9 mouse cellular contexts compared by ENCODE assay signal in the genomic region with DNA sequence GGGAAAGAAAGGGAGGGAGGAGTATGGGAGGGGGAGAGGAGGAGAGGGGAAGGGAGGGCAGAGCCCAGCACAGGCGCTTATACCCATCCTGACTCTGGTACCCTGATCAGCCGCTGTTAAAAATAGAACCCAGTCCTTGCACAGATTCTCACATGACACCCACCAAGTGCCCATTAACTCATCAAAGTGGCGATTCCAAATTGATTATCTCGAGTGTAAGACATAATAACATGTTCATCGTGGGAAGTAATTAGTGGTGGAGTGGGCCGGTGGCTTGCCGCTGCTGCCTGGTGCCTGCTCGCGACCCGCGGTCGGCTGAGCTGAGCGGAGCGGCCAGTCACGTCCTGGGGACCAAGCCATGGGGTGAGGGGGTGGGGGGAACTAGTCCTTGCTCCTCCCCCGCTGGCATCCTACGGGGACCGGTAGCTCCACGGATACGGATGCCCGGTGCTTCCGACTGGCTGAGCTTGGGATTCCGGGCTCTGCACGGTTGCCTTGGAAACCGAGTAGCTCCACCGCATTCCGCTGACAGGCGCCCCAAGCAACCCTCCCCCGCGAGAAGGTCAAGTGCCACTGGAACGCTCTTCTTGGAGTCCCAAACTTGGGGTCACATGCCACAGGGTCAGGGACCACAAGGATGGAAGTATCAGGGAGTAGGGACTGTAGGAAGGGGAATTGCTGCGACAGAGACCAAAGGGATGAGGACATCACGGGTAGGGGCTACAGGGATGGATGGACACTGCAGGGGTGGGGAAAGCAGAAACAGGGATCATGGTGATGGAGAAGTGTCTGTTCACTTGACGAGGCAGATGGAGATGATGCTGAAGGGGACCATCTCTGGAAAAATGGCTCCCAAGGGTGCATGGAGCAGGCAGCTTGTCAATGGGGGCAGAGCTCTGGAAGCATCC.
A peak's percentile ranks its signal among the peaks of the same experiment; 100 is the strongest.
DNase-seq lines count a peak whose midpoint lies in the region; ATAC-seq and TF ChIP-seq lines count a peak whose summit lies in the region.
"Had no signal": no experiment of that assay in that cellular context is flagged by ENCODE, and none has a peak within 500 bp of the region (broad histone marks: within the 10 kb centered on the region; RNA-seq: fewer than 3 reads in every experiment).

No protein-coding gene starts in this region.

- TF ChIP-seq CTCF in layer of hippocampus, adult 2 months (conservative IDR thresholded peaks at IDR 0.05) = no peak
- TF ChIP-seq CTCF in midbrain, postnatal 0 days (IDR thresholded peaks at IDR 0.05) = no peak

- no peaks in the 10 kb centered on the region for H3K27me3 ChIP-seq in forebrain, embryonic 16.5 days (replicated peaks; ENCODE audit: control insufficient read depth, insufficient read depth, low read length)
- H3K27me3 ChIP-seq in midbrain, postnatal 0 days (ENCODE audit: insufficient read depth, low read length) = no peaks in the 10 kb centered on the region

- no peaks in the 10 kb centered on the region for H3K9me3 ChIP-seq in forebrain, embryonic 16.5 days (ENCODE audit: control insufficient read depth, low read length)
- H3K9me3 ChIP-seq in midbrain, postnatal 0 days (ENCODE audit: low read length) = no peaks in the 10 kb centered on the region
- H3K9me3 ChIP-seq: G1E had no signal

- WGBS in forebrain, embryonic 16.5 days = under 1% methylated on average over 34 of the region's 34 CpGs
- WGBS in midbrain, postnatal 0 days = under 1% methylated on average over 34 of the region's 34 CpGs

- peak overlapping the region; percentile 47 for H3K4me3 ChIP-seq in forebrain, embryonic 16.5 days (replicated peaks; ENCODE audit: low read length)
- H3K4me3 ChIP-seq in layer of hippocampus, adult 2 months = peak overlapping the region; percentile 55
- H3K4me3 ChIP-seq in midbrain, postnatal 0 days (ENCODE audit: low read depth, low read length) = peak overlapping the region; percentile 28

- ATAC-seq in forebrain, embryonic 16.5 days = peak; percentile 77
- ATAC-seq in midbrain, postnatal 0 days (ENCODE audit: low FRiP score) = peak; percentile 52; the same call in 1 of the 2 replicates

- peak overlapping the region; percentile 25; the same call in 1 of the 2 replicates for H3K27ac ChIP-seq in forebrain, embryonic 16.5 days (ENCODE audit: low read length)
- H3K27ac ChIP-seq in layer of hippocampus, adult 2 months = peak overlapping the region; percentile 94
- peak overlapping the region; percentile 68 for H3K27ac ChIP-seq in midbrain, postnatal 0 days (ENCODE audit: low read depth, low read length)

- H3K4me1 ChIP-seq in forebrain, embryonic 16.5 days (replicated peaks; ENCODE audit: control insufficient read depth, insufficient read depth, low read length) = peaks cover 20% of the 10 kb centered on the region
- H3K4me1 ChIP-seq in midbrain, postnatal 0 days (ENCODE audit: insufficient read depth, low read length) = peaks cover 19% of the 10 kb centered on the region; the same call in 1 of the 2 replicates

- H3K9ac ChIP-seq in forebrain, embryonic 16.5 days (replicated peaks; ENCODE audit: low read depth, low read length) = peak overlapping the region; percentile 67
- H3K9ac ChIP-seq in midbrain, postnatal 0 days (replicated peaks; ENCODE audit: low read length, poor library complexity, severe bottlenecking) = peak overlapping the region; percentile 47

- intact Hi-C loops in gastrocnemius, postnatal 14 days (cut with DNase I; ENCODE audit: low total_unique reads) = no loop called here

- H3K36me3 ChIP-seq in forebrain, embryonic 16.5 days (ENCODE audit: control insufficient read depth, insufficient read depth) = no peaks in the 10 kb centered on the region
- H3K36me3 ChIP-seq in midbrain, postnatal 0 days (ENCODE audit: insufficient read depth, low read length) = no peaks in the 10 kb centered on the region
- H3K36me3 ChIP-seq: G1E had no signal

- H3K4me2 ChIP-seq in forebrain, embryonic 16.5 days (ENCODE audit: low read length) = peak overlapping the region; percentile 76
- H3K4me2 ChIP-seq in midbrain, postnatal 0 days (ENCODE audit: low read depth, low read length, poor library complexity, severe bottlenecking) = peak overlapping the region; percentile 59

- DNase-seq in gastrocnemius, postnatal 14 days = peak; percentile 31
- no peak for DNase-seq in gastrocnemius, postnatal 25 days
- peak; percentile 47 for DNase-seq in ZHBTc4 (ENCODE audit: low read depth, low spot score)
- DNase-seq in layer of hippocampus, adult 2 months (ENCODE audit: low spot score in 2 of 2) = peak; percentile 57 to 73
- DNase-seq in midbrain, postnatal 0 days (ENCODE audit: low spot score) = peak; percentile 81
- no peak for DNase-seq in urinary bladder, postnatal 10 days (ENCODE audit: low spot score)
- no peak for DNase-seq in liver

Comparison
In these comparisons a context has a peak if more than half of its experiments do, and no peak if none do; other contexts are left out.
1. DNase-seq: peak in gastrocnemius, postnatal 14 days (single experiment), ZHBTc4 (single experiment), layer of hippocampus, adult 2 months (2 of 2) and midbrain, postnatal 0 days (single experiment); none in gastrocnemius, postnatal 25 days (single experiment), urinary bladder, postnatal 10 days (single experiment) and liver (single experiment).
2. H3K27ac ChIP-seq: peak in every context shown above with its lines; median percentile 94 in layer of hippocampus, adult 2 months; 68 in midbrain, postnatal 0 days; 25 in forebrain, embryonic 16.5 days.
3. Peak in every context shown above with its lines, with median percentiles within 50 percentile points of each other: H3K4me3 ChIP-seq.